Mouse (Mus musculus) E14TG2a.4 (cell line): ENCODE results near the gene Mthfsd.

ENCODE experiments used
- CTCF ChIP-seq: conservative IDR thresholded peaks from 2 replicates; pipeline ENCODE4 v1.5.1; 2014; ENCODE audit warnings: low read length
- NANOG ChIP-seq: IDR thresholded peaks from 2 replicates; pipeline ENCODE4 v1.6.1; 2014; ENCODE audit warnings: borderline replicate concordance, low read length, mixed read lengths
- POU5F1 ChIP-seq: IDR thresholded peaks from 2 replicates; pipeline ENCODE4 v1.6.1; 2014; ENCODE audit warnings: low read length, borderline replicate concordance

- no peak for TF ChIP-seq CTCF
- no peak for TF ChIP-seq NANOG
- no peak for TF ChIP-seq POU5F1
Measured at GRCm38 (mm10) chr8:121152394-121152793, 44.2 kb upstream of the Mthfsd start.
